Mouse (Mus musculus): ENCODE data around the gene Tmed9.

The Tmed9 gene

DNA sequence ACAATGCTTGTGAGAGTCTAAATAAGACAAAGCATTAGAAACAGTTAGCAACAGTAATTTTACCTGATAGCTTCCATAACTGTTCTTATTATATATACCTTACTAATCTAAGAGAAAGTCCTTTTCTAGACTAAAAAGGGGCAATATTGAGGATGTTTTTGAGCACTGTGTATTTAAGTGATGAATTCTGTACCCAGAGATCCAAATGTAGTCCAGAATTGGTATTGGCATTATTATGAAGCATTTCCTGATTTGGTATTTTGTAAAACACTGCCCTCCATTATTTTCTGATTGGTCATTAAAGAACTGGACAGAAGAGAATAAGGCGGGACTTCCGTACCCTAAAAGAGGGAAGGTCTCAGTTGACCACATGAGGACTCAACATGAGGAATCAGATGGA is at the start of gene Tmed9:
Tmed9 (plus strand) TSS at position 301 of the 400 bp plus-strand sequence.
- DNase-seq (ENCODE audit: low spot score) = no peak

DNA sequence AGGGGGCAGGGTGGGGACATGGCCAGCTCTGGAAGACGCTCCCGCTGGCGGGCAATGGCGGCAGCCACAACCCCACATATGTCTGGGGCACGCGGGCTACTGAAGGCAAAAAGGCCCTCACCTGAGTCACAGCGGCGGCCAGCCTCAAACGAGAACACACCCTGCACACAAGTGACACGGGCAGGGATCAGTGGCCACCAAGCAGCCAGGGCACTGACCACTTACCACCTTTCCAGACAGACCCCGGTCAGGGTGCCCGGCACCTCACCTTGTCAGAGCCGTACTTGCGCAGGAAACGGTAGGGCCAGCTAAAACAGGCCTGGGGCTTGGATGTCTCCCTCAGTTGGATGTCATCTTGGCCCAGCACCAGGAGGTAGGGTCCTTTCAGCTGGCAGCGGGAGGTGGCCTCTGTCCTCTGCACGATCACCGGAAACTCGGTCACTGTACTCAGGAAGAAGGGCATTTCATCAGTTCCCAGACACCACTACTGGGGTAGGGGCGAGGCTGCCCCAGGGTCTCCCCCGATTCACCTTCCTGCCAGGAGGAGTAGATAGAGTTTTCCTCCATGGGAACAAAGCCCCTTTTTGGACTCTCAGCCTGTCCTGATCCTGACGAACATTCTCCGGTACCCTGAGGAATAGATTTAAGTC is 49.5 kb upstream of the Tmed9 start:
- no peak for DNase-seq (ENCODE audit: low spot score)

DNA sequence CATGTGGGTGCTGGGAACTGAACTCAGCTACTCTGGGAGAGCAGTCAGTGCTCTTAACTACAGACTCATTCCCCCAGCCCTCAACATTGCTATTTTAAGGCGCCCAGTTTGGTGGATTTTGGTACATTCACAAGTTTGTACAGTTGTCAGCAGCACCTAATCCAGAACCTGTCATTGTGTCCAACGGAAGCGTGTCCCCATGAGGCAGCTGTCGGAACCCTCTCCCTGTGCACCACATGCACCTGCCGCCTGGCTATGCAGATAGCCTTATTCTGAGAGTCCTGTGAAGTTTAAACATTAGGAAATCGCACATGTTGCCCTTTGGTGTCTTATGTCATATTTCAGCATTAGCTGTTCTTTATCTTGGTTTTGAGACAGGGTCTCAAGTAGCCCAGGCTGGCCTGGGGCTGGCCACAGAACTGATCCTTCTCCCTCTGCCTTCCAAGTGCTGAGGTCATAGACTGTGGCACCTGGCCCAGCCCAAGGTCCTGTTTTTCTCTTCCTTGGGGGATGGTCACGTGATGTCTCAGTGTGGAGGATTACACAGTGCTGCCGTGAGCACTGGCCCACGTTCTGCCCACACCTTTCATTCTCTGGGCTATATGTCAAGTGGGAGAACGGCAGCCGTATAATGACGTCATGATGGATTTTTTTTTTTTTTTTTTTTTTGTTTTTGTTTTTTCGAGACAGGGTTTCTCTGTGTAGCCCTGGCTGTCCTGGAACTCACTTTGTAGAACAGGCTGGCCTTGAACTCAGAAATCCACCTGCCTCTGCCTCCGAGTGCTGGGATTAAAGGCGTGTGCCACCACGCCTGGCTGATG is 47.6 kb upstream of the Tmed9 start:
- DNase-seq (ENCODE audit: low spot score) = no peak

DNA sequence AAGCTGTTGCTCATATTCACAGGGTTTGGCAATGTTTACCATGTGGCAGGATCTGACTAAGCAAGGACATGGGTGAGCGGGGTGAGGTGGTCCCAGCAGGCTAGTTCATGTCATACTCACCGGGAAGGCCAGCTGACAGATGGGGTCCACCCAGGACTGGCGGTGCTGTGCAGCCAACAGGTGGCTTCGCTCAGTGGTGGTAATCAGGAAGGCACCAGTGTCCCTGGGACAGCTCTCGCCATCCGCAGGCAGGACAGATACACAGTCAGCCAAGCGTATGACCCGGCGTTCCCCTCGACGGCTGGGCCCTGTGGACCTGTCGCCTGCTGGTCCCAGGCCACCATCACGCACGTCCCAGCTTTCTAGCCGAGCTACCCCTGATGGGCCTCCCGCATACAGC is 46.3 kb upstream of the Tmed9 start:
- no peak for DNase-seq (ENCODE audit: low spot score)

- DNase-seq (ENCODE audit: low spot score) = no peak
Observed at GRCm38 (mm10) chr13:55527834-55528772, 45.4 kb upstream of the Tmed9 start.

- no peak for DNase-seq (ENCODE audit: low spot score)
Observed at GRCm38 (mm10) chr13:55529198-55529915, 44.2 kb upstream of the Tmed9 start, which contains the start of gene Dok3. Gene Dok3 (minus strand): TSS chr13:55529296.

- no peak for DNase-seq (ENCODE audit: low spot score)
Observed at GRCm38 (mm10) chr13:55535191-55535590, 38.3 kb upstream of the Tmed9 start.

DNA sequence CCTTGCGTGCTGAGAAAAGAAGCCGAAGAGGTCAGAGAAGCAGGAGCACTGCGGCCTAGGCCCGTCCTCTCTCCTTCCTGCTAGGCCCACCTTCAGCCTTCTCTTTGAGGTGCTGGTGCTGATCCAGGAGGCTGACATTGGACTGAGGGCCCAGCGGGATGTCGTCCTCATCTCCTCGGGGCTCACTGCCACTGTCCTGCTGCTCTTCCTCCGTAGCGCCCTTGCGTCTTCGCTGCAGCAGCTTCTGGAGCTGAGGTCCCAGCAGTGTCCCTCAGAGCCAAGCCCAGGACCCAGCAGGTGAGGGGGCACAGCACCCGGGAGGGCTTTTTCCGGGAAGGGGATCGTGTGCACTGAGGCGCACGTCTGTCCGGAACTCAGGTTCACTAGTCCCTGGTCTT is 37.7 kb upstream of the Tmed9 start:
- DNase-seq (ENCODE audit: low spot score) = no peak

DNA sequence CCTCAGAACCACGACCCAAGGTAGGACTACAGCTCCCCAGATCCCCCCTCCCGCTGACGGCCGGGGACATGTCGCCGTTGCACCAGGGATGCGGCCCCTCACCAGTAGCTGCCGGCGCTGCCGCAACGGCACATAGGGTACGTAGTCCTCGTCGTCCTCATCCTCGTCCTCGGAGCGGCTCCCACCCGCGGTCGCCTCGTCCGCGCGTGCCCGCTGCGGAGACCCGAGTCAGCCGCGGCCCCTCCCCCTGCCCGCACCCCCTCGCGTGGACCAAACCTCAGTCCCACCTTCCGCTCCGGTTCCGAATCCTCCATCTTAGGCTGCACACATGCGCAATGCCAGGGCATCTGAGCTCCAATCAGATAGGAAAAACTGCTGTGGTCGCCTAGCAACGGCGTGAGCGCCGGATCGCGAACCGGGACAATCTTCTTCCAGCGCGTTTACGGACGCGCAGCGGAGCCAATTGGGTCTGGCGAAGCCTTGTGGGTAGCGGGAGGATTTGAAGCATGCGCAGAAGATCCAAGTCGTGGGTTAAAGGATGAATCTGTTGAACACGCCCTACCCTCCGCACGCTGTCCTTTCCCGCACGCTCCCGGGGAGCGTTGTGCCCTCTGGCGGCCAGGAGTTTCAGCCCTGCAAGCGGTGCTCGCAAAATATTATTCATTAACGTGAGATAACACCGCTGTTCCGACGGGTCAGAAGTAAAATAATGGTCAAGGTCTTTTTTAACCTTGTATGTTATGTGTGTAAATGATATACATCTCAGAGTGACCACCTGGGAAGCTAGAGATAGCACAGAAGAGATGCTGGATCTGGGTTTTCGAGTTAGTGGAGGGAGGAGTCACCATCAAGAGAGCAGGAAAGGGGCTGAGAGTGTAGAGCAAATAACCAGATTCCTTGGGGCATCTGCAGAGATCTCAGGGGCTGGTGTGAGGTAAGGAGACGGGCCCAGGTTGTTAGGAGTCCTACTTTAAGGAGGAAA is 37.0 kb upstream of the Tmed9 start, which contains the start of gene Ddx41:
Ddx41 (minus strand) TSS at position 465 of the 982 bp plus-strand sequence.
- DNase-seq (ENCODE audit: low spot score) = peak; percentile 98

DNA sequence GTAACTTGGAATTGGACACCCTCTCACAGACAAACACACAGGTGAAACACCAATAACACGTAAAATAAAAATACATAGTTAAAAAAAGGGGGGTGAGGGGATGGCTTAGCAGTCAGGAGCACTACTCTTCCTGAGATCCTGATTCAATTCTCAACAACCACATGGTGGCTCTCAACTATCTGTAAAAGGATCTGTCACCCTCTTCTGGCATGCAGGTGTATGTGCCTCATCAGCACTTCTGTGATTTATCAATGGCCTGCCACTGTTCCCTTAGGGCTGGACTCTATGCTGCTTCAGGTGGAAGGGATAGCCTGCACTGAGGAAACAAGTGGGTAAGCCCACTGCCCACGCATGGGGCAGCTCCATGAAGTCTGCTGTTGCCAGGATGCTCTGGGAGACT is 32.6 kb upstream of the Tmed9 start:
- no peak for DNase-seq (ENCODE audit: low spot score)

GRCm38 (mm10) chr13:55542891-55543290 is 30.6 kb upstream of the Tmed9 start:
- no peak for DNase-seq (ENCODE audit: low spot score)

GRCm38 (mm10) chr13:55543447-55543846 is 30.1 kb upstream of the Tmed9 start:
- DNase-seq (ENCODE audit: low spot score) = no peak

DNA sequence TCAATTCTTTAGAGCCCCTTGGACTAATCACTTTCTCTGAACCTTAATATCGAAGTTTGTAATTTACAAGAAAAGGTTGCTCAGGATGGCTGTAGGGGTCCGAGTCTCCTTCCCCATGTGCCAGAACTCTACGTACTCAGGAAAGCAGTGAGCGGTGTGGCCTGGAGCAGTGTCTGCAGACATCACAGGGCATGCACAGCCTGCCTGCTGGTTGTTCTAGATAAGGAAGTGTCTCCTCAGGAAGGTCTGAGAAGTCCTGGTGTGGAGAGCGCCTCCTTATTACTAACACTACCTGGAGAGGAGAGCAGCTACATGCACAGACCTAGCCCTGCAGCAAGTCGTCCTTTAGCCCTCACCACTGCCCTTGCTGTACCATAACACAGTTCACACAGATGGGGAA is 28.7 kb upstream of the Tmed9 start:
- no peak for DNase-seq (ENCODE audit: low spot score)

- DNase-seq (ENCODE audit: low spot score) = no peak
Observed at GRCm38 (mm10) chr13:55547916-55548315, 25.6 kb upstream of the Tmed9 start.

DNA sequence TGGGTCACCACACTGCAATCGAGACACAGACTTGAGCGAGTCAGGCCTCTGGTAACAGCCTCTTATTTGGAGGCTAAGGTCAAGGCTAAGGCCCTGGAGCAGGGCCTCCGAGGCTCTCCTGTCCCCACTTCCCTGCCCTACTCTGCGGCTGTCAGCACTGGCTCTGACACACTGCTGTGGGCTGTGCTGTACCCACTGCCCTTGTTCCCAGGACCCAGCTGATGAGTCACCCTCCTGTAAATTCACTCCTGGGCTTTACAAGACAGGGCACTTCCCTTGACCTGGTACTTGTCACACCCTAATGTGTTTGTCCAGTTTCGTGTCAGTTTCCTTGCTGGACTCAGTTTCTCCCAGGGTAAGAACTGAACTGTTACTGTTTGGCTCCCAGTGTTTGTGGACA is 25.1 kb upstream of the Tmed9 start:
- no peak for DNase-seq (ENCODE audit: low spot score)

DNA sequence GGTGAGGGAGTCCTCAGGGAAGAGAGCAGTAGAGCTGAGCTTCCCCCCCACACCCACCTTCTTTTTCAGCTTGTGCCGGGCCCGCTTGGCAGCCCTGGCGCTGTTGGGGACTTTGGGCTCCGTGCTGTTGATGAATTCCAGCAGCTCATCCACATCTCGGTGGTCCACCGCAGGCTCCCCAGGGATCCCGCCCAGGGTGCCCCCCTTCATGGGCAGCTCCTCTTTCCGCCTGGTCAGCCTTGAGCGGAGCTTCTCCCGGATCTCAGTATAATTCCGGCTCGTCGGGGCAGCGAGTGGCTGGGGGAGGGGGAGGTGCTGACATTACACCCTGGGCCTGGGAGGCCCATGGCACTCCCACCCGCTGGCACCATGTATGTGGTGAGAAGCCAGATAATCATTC is 24.5 kb upstream of the Tmed9 start:
- no peak for DNase-seq (ENCODE audit: low spot score)

GRCm38 (mm10) chr13:55555921-55556320 is 17.6 kb upstream of the Tmed9 start:
- DNase-seq (ENCODE audit: low spot score) = no peak

GRCm38 (mm10) chr13:55557499-55557898 is 16.0 kb upstream of the Tmed9 start:
- DNase-seq (ENCODE audit: low spot score) = no peak

- no peak for DNase-seq (ENCODE audit: low spot score)
Observed at GRCm38 (mm10) chr13:55563266-55563879, 10.2 kb upstream of the Tmed9 start.

DNA sequence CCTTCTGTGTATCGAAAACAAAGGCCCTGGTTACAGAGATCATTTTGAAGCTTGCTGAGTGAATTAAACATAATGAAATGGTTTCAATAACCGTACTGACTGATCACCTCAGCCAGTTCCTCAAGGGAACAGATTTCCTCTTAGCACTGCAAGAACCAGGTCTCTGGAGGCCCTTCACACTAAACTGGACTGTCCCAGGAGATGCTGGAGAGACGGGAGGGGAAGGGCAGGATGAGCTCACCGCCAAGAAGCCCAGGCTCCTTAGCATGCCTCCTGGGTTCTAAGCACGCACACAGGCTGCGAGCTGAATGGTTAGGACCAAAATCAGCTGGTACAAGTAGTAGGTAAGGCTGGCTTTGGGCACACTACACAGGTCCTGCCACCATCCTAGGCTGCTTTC is 6.5 kb upstream of the Tmed9 start:
- no peak for DNase-seq (ENCODE audit: low spot score)

Measured in testis, postnatal 14 days (tissue).